Mouse (Mus musculus) embryonic fibroblast, embryonic 13.5 days (primary cell): ENCODE data around the gene Gon4l.
"Not testable (repeated sequence)": the region's sequence is repeated elsewhere in the genome, so short reads cannot be mapped to it uniquely, and the experiment has no call there.

Experiments
- CTCF ChIP-seq: IDR thresholded peaks from 2 replicates; pipeline ENCODE4 v1.5.1; 2011; ENCODE audit warnings: mild to moderate bottlenecking, control low read depth, low read length, moderate library complexity, borderline replicate concordance; ENCODE audit not compliant: insufficient read depth
- POLR2A ChIP-seq: IDR thresholded peaks from 2 replicates; pipeline ENCODE4 v1.6.1; 2011; ENCODE audit warnings: low read depth, mild to moderate bottlenecking, control low read depth, low read length, moderate library complexity

GRCm38 (mm10) chr3:88832388-88832787, 2.6 kb upstream of the Gon4l start:
- not testable (repeated sequence) for TF ChIP-seq CTCF, POLR2A
